Mouse (Mus musculus): ENCODE data around the gene Fam222a. TPM values are rescaled to one million over a fixed set of nuclear protein-coding genes. Genes with fewer than 3 reads are reported as not detected.

The Fam222a gene
- polyA plus RNA-seq, 1 experiment from 2014 or later, result 4.7 TPM

- Histone ChIP-seq H3K9me3 (replicated peaks) (peaks cover 6% of the 10 kb centered on the region; the same call in 1 of the 2 replicates), H3K4me2 (no peak overlapping the region), H3K4me3 (replicated peaks) (no peak overlapping the region), H3K9ac (no peak overlapping the region), H3K27ac (no peak overlapping the region), H3K4me1 (peaks cover 51% of the 10 kb centered on the region), H3K36me3 (no peaks in the 10 kb centered on the region), H3K27me3 (0 out of 2 replicates have a peak, but pooled peaks cover 2% of the 10 kb centered on the region)
- no peak for ATAC-seq (replicated peaks; ENCODE audit: low FRiP score)
- 94% methylated on average over 7 of the region's 7 CpGs for WGBS
These were observed 3.8 kb upstream of the Fam222a start for GRCm38 (mm10) chr5:114563994-114564393.

DNA sequence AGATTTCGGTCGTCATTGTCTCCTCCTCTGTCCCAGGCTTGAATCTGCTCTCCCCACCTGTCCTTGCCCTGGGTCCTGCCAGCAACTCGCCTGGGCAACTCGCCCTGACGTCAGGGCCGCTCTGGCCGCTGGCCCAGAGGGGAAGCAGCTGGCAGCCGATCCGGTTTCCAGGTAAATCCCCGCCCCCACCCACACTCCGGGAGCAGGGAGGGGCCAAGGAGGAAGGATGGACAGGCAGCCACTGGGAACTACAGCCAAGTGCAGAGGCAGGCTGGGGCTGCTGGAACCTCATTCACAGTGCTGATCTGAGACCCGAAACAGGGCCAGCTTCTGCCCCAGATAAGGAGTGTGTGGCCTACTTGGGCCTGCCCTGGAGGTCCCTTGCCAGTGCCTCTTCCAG, 2.5 kb upstream of the Fam222a start:
- H3K27ac ChIP-seq, result 0 out of 2 replicates have a peak overlapping the region, but pooled peaks have one; percentile 0
- 9% methylated on average over 12 of the region's 12 CpGs for WGBS
- peaks cover 58% of the 10 kb centered on the region for H3K4me1 ChIP-seq
- no peak for ATAC-seq (replicated peaks; ENCODE audit: low FRiP score)
- peak overlapping the region; percentile 47 for H3K4me2 ChIP-seq
- no peaks in the 10 kb centered on the region for H3K36me3 ChIP-seq
- peaks cover 9% of the 10 kb centered on the region; the same call in 1 of the 2 replicates for H3K27me3 ChIP-seq
- H3K9me3 ChIP-seq (replicated peaks), result peaks cover 6% of the 10 kb centered on the region; the same call in 1 of the 2 replicates
- no peak overlapping the region for H3K4me3 ChIP-seq (replicated peaks)
- no peak overlapping the region for H3K9ac ChIP-seq

DNA sequence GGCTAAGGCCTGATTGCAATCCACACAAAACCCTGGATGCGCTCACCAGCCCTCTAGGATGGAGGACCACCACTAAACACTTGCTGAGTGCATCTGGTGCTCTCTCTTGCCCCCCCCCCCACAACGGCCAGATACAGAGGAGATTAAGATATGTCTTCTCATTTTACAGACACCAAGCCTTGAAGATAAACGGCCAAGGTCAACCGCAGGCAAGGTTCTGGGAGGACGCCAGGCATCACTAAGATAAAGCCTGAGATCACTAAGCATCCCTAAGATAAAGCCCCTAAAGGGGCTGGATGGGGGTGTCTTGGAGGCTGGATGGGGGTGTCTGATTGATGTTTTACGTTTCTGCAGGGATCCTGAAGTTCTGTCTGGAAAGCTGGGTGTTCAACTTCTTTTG, 2.1 kb upstream of the Fam222a start:
- WGBS, result 51% methylated on average over 6 of the region's 6 CpGs
- Histone ChIP-seq H3K4me2 (no peak overlapping the region), H3K9ac (no peak overlapping the region)

DNA sequence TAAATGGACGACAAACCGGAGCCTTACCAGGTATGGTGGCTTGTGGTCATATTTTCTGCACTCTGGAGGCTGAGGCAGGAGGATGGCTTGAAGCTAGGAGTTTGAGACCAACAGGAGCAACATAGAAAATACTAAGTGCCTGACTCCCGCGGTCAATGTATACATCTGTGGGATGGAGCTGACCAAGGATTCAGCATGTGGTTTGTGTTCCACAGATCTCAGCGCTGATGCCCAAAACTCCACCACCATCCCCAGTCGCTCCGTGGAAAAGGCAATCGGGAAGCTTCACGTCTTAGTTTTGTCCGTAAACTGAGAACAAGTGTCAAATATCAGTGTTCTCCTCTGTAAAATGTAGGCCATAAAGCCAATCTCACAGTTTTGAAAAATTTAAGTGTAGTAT, 1.4 kb upstream of the Fam222a start:
- Histone ChIP-seq H3K4me2 (peak overlapping the region; percentile 98; the same call in 1 of the 2 replicates), H3K27ac (no peak overlapping the region), H3K4me3 (replicated peaks) (no peak overlapping the region), H3K4me1 (peaks cover 60% of the 10 kb centered on the region), H3K9ac (no peak overlapping the region), H3K9me3 (replicated peaks) (peaks cover 6% of the 10 kb centered on the region; the same call in 1 of the 2 replicates), H3K36me3 (no peaks in the 10 kb centered on the region), H3K27me3 (peaks cover 18% of the 10 kb centered on the region; the same call in 1 of the 2 replicates)
- 86% methylated on average over 10 of the region's 10 CpGs for WGBS
- ATAC-seq (replicated peaks; ENCODE audit: low FRiP score), result no peak

More for the DNA sequence above, 2.1 kb upstream of the Fam222a start:
- Histone ChIP-seq H3K4me3 (replicated peaks) (no peak overlapping the region), H3K36me3 (no peaks in the 10 kb centered on the region), H3K27ac (0 out of 2 replicates have a peak overlapping the region, but pooled peaks have one; percentile 0), H3K4me1 (peaks cover 58% of the 10 kb centered on the region), H3K9me3 (replicated peaks) (peaks cover 6% of the 10 kb centered on the region; the same call in 1 of the 2 replicates), H3K27me3 (peaks cover 14% of the 10 kb centered on the region; the same call in 1 of the 2 replicates)
- no peak for ATAC-seq (replicated peaks; ENCODE audit: low FRiP score)

GRCm38 (mm10) chr5:114567075-114567517, 720 bp upstream of the Fam222a start:
- WGBS, result under 1% methylated on average over 51 of the region's 52 CpGs
- Histone ChIP-seq H3K4me1 (peaks cover 67% of the 10 kb centered on the region), H3K4me3 (replicated peaks) (peak overlapping the region; percentile 85)

GRCm38 (mm10) chr5:114568818-114569217, 1.0 kb downstream of the Fam222a start:
- Histone ChIP-seq H3K27me3 (peaks cover 29% of the 10 kb centered on the region; the same call in 1 of the 2 replicates), H3K4me2 (peak overlapping the region; percentile 98), H3K9me3 (replicated peaks) (peaks cover 3% of the 10 kb centered on the region; the same call in 1 of the 2 replicates), H3K4me1 (peaks cover 84% of the 10 kb centered on the region), H3K36me3 (no peaks in the 10 kb centered on the region), H3K4me3 (replicated peaks) (peak overlapping the region; percentile 85), H3K9ac (peak overlapping the region; percentile 67), H3K27ac (no peak overlapping the region)
- 18% methylated on average over 5 of the region's 5 CpGs for WGBS
- ATAC-seq (replicated peaks; ENCODE audit: low FRiP score), result no peak

More at GRCm38 (mm10) chr5:114567075-114567517, 720 bp upstream of the Fam222a start:
- Histone ChIP-seq H3K27me3 (peaks cover 20% of the 10 kb centered on the region; the same call in 1 of the 2 replicates), H3K27ac (peak overlapping the region; percentile 86), H3K4me2 (peak overlapping the region; percentile 98), H3K9me3 (replicated peaks) (peaks cover 6% of the 10 kb centered on the region; the same call in 1 of the 2 replicates), H3K9ac (peak overlapping the region; percentile 67), H3K36me3 (no peaks in the 10 kb centered on the region)
- ATAC-seq (replicated peaks; ENCODE audit: low FRiP score), result peak; percentile 91

DNA sequence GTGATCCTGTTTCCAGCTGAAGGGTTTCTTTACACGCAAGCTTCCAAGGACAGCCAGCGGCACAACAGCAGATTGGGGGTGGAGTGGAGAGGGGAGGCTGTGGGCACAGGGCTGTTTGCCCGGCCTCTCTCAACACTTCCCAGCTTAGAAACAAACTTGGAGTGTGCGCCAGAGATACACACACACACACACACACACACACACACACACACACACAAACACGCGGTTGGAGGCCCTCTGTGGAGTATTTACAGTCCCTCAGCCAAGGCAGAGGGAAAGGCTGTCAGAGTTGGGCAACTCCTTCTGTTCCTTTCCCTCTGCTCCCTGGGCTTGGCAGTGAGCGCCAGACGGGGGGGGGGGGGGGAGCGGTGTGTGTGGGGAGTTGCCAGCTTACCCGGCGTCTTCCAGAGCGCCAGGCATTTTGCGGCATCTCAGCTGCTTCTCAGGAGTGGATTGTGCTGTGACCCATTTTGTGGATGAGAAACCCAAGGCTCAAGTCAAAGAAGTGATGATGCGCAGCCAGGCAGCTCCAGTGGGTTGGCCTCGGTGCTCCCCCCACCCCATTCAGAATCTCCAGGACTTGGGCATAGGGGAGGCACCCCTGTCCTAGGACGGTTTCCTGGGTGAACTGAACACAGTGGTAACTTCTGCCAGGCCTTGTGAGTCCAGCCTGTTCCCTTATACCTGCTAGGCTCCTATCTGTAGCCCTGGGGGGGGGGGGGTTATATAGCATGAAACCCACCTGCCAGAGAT, 2.3 kb downstream of the Fam222a start:
- no peak for ATAC-seq (replicated peaks; ENCODE audit: low FRiP score)
- no peak overlapping the region for H3K27ac ChIP-seq
- no peak overlapping the region for H3K9ac ChIP-seq
- H3K27me3 ChIP-seq, result peaks cover 29% of the 10 kb centered on the region; the same call in 1 of the 2 replicates
- 22% methylated on average over 13 of the region's 16 CpGs for WGBS
- H3K9me3 ChIP-seq (replicated peaks), result no peaks in the 10 kb centered on the region
- peaks cover 92% of the 10 kb centered on the region for H3K4me1 ChIP-seq
- H3K4me2 ChIP-seq, result peak overlapping the region; percentile 98
- peak overlapping the region; percentile 85 for H3K4me3 ChIP-seq (replicated peaks)
- no peaks in the 10 kb centered on the region for H3K36me3 ChIP-seq

DNA sequence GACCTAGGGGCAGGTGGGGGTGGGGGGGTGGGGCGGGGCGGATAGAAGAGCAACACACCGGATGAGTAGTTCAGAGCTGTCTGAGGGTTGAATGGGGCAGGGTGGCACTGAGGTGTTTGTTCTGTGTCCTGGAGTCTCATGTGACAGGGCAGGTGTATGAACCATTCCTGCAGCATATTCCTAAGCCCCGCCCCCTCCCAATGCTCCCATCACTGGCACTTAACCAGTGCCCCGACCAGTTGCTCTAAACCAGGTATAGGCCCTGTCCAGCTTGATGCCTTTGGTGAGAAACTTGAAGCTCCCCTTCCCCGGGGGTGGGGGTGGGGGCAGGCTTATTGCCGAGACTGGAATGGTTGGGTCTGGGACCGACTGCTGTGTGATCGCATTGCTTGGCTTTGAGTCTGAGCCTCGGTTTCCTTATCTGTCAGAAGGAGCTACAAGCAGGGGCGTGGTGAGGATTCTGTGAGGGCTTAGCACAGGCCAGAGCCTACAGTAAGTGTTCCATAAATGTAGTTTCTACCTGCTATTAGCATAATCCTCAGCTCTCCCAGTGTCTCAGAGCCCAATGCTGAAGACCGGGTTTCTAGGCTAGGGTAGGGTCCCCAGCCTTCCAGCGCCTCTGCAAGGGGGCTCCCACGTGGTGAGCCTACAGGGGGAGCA, 3.1 kb downstream of the Fam222a start:
- H3K27ac ChIP-seq, result peak overlapping the region; percentile 23
- ATAC-seq (replicated peaks; ENCODE audit: low FRiP score), result no peak
- peak overlapping the region; percentile 72 for H3K4me2 ChIP-seq
- peak overlapping the region; percentile 19 for H3K9ac ChIP-seq
- no peaks in the 10 kb centered on the region for H3K36me3 ChIP-seq
- H3K4me3 ChIP-seq (replicated peaks), result peak overlapping the region; percentile 47
- H3K9me3 ChIP-seq (replicated peaks), result no peaks in the 10 kb centered on the region
- peaks cover 92% of the 10 kb centered on the region for H3K4me1 ChIP-seq
- 5% methylated on average over 14 of the region's 14 CpGs for WGBS
- peaks cover 29% of the 10 kb centered on the region; the same call in 1 of the 2 replicates for H3K27me3 ChIP-seq

DNA sequence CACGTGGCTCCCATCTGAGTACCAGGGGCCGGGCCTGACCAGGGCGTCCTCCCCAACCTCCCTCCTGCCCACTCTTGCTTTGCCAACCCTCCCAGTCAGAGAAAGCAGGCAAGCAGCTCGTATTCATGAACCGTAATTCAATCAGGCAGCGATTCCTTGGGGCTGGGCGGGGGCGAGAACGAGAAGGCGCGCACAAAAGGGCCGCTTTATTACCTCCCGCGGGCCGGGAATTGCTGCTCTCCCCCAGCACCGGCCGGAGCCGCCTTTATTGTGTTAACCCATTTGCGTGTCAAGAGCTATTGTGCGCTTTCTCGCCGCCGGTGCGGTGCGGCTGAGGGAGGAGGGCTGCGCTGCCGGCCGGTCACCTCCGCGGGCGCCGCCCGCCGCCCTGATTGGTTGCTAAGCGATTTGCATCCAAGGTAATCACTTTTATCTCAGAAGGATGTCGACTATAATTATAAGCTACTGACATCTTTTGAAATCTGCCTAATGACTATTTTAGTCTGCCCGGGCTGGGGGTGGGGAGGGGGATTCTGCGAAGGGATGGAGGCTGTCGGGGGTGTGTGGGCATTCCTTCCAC, 3.7 kb downstream of the Fam222a start:
- ATAC-seq (replicated peaks; ENCODE audit: low FRiP score), result no peak
- peak overlapping the region; percentile 19 for H3K9ac ChIP-seq
- H3K4me3 ChIP-seq (replicated peaks), result peak overlapping the region; percentile 47
- H3K4me1 ChIP-seq, result peaks cover 95% of the 10 kb centered on the region
- 2% methylated on average over 39 of the region's 39 CpGs for WGBS
- peaks cover 29% of the 10 kb centered on the region; the same call in 1 of the 2 replicates for H3K27me3 ChIP-seq
- no peaks in the 10 kb centered on the region for H3K36me3 ChIP-seq
- peak overlapping the region; percentile 23 for H3K27ac ChIP-seq
- H3K4me2 ChIP-seq, result peak overlapping the region; percentile 72
- H3K9me3 ChIP-seq (replicated peaks), result no peaks in the 10 kb centered on the region

DNA sequence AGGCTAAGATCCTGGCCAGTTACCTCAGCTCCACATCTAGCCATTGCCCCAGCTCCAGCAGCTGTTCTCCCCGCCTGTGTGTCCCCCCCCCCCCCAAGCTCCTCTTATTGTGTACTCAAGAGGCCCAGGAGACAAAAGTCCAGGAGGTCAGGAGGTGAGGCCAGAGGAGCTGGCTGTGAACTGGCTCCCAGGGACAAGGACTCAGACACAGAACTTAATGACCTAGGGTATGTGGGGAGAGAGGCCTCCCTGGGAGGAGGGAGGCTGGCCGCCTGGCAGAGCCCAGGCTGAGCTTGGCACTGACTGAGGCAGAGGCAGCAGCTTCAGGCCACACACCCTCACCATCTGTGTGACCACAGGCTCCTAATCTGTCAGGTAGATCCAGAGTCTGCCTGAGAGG, 5.2 kb downstream of the Fam222a start:
- no peak overlapping the region for H3K9ac ChIP-seq
- ATAC-seq (replicated peaks; ENCODE audit: low FRiP score), result no peak
- no peak overlapping the region for H3K4me3 ChIP-seq (replicated peaks)
- H3K9me3 ChIP-seq (replicated peaks), result no peaks in the 10 kb centered on the region
- H3K4me2 ChIP-seq, result 0 out of 2 replicates have a peak overlapping the region, but pooled peaks have one; percentile 19
- 0 out of 2 replicates have a peak overlapping the region, but pooled peaks have one; percentile 23 for H3K27ac ChIP-seq
- WGBS, result 28% methylated on average over 2 of the region's 2 CpGs
- no peaks in the 10 kb centered on the region for H3K36me3 ChIP-seq
- peaks cover 96% of the 10 kb centered on the region for H3K4me1 ChIP-seq
- peaks cover 29% of the 10 kb centered on the region; the same call in 1 of the 2 replicates for H3K27me3 ChIP-seq

DNA sequence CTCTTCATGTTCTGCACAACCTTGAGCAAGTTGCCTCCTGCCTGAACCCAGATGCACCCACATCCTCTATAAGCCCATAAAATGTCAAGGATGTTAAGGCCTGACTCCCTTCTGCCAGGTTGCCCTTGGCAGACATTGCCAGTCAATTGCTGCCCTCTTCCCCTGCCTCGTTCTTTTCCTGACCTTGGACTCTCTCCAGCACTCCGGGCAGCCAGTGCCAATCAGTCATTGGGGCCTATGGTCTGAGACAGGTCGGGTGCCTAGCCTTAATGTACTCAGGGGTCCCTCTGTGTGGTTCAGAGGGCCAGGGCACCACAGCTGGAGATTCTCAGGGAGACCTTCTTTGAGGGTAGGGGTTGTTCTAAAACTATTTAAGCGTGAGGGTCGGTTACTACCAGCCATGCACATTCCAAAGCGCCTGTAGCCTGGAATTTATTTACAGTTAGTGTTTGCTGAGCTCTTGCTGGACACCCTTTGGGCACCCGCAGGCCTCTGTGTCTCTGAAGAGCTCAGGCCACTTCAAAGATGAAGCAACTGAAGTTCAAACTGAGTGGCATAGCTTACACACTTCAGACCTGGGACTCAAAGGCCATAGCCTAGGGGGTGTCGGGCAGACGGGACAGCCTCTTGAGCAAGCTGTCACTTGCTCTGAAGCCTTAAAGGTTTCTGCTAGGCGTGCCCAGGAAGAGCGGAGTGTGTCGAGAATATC, 6.3 kb downstream of the Fam222a start:
- Histone ChIP-seq H3K9me3 (replicated peaks) (no peaks in the 10 kb centered on the region), H3K4me2 (peak overlapping the region; percentile 0; the same call in 1 of the 2 replicates), H3K27me3 (peaks cover 26% of the 10 kb centered on the region; the same call in 1 of the 2 replicates), H3K9ac (no peak overlapping the region), H3K36me3 (no peaks in the 10 kb centered on the region), H3K27ac (0 out of 2 replicates have a peak overlapping the region, but pooled peaks have one; percentile 24), H3K4me3 (replicated peaks) (no peak overlapping the region), H3K4me1 (peaks cover 94% of the 10 kb centered on the region)
- ATAC-seq (replicated peaks; ENCODE audit: low FRiP score), result no peak
- WGBS, result 51% methylated on average over 12 of the region's 12 CpGs
